Mouse (Mus musculus) frontal cortex, adult 2 months (tissue): ENCODE results near the gene Cd52. TPM values are rescaled to one million over a fixed set of nuclear protein-coding genes. Genes with fewer than 3 reads are reported as not detected.

Experiments used
- DNase-seq, 2 experiments: peaks; one replicate each; pipeline ENCODE4 v3.0.0; 2022; ENCODE audit warnings: low spot score in 1 of 2; ENCODE audit errors: extremely low spot score in 1 of 2
- polyA plus RNA-seq: library from polyadenylated mRNA; depleted of rRNA; stranded (reverse); fragments of >200 nt; gene quantifications from 2 replicates; pipeline ENCODE4 v1.2.3, GENCODE M21; 2012; rRNA removed

Cd52 gene
- polyA plus RNA-seq, 1 experiment, result 5.6 TPM

DNA sequence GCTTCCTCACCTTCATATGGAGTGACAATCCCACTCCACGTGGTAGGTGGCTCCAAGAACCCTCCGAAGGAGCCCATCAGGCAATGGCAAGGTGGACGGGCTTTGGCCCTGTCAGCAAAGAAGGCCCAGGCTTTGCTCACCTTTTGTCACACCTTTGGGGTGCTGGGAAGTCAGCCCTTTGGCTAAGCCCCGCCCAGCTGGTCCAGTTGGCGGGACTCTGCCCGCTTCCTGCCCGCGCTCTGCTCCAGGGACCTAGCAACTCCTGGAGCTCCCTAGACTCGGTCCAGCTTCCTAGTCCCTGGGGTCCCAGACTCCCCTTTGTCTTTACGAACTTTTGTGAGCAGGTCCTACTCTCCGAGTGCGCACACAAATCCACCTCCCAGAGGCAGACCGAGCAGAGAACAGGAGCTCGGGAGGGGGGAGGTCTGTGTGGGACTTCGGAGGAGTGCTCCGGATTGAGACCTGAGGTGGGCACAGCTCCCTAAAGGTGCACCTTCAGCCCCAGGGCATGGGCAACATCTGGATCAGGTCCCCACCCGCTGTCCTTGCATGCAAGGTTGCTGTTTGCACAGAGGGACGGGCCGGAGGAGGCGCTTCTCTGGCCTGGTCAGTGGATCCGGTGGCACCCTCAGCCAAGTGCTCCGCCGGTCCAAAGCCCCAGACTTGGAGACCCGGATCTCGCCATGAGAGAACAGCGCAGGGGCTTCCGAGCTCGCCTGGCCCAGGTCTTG lies 34.6 kb downstream of the Cd52 start, which contains the start of gene Crybg2:
Gene Crybg2 (plus strand): TSS at position 681 of the 731 bp plus-strand sequence.
- DNase-seq, result no peak

DNA sequence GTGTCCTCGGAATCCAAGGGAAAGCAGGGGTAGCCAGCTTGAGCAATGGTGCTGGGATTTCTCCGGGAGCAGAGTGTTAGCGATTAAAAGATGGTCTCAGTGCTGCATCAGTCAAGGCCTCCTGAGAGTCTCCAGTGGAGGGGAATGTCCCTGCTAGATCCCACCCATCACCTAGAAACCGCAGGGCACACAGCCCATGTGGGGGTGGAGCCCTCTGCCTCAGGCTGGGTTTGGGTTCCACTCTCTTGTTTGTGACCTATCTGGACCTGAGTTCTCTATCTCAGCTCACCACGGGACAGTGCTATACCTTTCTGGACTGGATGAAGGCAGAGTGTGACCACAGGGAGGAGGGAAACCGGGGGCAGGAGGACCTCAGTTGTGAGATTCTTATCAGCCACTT lies 36.0 kb downstream of the Cd52 start:
- no peak for DNase-seq

DNA sequence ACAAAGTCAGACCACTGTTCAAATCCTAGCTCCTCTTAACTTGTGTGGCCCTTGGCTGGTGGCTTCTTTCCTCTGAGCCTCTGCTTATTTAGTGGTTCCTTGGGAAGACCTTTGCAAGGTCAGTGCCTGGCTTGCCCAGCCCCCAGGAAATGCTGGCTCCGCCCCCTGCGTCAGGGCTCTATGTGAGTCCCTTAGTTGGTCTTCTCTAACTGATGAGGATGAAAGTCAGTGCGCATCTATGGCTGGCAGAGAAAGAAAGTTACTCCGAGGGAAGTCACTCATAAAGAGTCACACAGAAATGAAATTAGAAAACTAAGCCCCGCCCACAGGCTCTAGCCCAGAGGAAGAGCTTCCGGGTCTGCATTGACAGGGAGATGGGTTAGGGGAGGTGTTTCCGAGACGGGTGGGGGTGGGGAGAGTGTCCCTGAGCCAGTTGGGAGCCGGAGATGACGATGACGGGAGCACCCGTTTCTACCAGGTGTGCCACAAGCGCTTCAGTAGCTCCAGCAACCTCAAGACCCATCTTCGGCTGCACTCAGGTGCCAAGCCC lies 36.6 kb downstream of the Cd52 start:
- DNase-seq, result no peak

DNA sequence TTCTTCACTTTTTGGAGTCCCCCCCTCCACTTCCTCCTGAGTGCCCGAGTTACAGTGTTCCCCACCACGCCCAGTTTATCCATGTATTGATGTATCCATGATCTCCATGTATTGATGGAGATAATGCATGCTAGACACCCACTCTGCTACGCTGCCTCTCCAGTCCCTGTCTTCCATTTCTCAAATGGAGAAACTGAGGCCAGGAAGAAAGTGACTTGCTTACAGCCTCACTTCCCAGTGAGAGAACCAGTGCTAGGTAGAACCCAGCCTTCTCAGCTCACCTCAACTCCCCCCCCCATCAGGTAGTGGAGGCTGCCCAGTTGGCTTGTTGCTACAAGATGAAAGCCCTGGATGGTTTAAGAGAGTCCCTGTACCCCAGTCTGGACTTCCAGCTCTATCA lies 41.3 kb downstream of the Cd52 start, which contains the start of gene Zfp683:
Gene Zfp683 (plus strand): TSS at position 301 of the 400 bp plus-strand sequence.
- no peak for DNase-seq

DNA sequence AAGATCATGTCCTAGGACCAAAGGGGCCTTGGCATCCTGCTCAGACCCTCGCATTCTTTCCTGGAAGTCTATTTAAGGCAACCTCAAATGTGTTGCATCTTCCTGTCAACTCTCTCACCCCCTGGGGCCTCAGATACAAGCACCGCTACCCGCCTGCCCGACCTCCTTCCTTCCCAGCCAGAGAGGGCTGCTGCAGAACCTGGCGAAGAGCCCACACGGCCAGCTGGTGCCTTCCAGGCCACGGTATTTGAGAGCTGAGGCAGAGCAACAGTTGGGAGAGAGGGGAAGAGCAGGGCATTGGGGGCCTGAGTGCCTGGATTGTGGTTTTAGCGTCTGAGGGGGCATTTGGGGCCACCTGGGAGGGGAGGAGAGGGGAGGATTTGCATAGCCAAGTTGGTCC lies 42.3 kb downstream of the Cd52 start:
- peak in 1 of 2 experiments; percentile 9 for DNase-seq

DNA sequence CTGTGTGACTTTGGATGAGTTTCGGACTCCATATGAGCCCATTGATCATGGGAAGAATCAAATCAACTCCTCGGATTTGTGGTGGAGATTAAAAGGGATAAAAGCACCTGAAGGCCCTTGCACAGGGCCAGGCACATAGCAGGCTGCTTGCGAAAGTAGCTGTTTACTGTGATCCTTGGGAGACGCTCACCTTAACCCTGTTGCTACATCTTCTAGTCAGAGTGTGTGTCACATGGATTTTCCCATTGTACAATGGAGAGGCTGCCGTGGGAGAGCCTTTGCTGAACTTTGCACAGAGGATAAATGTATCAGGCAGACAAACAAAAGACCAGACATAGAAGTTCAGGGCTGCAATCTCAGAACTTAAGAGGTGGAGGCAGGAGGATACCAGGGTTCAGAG lies 43.0 kb downstream of the Cd52 start:
- DNase-seq, result no peak

DNA sequence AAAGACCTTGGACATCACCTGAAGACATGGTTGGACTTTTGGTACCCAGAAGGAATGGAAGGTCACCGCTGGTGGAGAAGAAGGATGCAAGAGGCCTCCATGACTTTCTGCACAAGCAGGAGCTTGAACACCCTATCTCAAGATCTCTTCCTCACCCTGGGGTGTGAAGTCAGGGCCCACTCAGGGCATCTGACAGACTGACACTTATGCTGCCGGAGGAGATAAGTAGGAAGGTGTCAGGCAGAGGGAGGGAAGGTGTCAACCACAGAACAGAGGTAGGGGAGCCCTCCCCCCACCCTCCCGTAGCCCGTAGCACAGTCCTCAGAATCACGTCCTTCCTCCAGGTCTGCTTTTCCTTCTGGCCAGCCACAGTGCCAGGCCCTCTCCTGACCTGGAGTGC lies 47.2 kb downstream of the Cd52 start:
- DNase-seq, result no peak

DNA sequence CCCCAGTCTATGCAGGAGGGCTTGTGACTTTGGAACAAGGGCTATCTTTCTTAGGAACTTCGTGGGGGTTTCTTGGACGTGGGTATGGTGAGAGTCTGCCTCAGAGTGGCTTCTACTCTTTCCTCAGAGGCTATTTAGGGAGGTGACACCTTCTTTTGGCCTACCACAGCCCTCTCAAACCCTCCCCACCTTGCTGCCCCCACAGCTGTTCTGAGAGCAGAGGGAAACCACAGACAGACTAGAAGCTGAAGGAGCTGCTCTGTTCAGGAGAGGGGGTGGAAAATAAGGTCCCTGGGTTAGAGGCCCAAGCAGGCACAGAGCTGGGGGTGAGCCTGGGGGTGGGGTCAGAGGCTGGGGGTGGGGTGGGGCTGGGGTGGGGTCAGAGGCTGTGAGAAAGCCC lies 51.8 kb downstream of the Cd52 start:
- no peak for DNase-seq

DNA sequence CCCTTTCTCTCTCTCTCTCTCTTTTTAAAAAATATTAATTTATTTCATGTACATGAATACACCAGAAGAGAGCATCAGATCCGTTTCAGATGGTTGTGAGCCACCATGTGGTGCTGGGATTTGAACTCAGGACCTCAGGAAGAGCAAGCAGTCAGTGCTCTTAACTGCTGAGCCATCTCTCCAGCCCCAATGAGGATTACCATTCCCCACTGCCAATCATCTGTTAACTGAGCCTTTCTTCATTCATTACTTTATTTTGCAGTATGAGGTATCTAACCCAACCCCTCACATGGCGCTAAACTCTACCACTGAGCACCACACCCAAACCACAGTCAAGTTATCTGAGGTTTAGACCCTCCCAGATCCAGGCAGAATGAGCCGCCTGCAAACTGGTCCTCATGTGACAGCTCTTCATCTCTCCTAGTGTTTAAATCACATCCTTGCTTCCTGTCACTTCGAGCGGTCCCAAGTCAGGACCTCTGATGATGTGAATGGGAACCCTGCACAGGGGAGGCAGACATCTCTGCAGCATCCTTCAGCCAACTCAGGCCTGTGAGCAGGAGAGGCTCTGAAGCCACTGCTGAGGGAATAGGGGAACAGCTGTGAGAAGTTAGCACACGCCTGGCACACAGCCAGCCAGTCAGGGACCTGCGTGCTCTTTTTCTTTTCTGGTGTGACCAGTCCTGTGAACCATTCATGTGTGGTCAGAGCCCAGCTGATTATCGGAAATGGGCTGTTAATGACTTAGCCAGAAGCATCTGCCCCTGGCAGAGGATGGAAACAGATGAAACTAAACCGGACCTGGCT lies 53.4 kb downstream of the Cd52 start:
- no peak for DNase-seq

DNA sequence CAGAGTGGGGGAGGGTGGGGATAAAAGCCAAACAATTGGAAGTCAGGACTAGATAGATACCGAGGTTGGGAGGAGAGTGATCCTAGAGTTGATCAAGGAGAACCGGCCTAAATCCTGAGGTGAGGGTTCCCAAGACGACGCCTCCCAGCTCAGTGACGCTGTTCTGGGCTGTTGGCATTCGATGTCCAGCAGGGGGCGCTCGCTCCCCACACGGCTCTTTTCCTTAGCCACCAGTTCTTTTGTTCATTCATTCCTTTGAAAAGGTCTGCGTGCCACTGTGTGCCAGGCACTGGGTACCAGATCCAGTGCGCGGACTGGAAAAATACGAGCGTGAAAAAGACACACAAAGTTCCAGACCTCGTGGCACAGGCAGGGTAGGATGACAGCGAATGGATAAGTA lies 58.9 kb downstream of the Cd52 start:
- DNase-seq, result peak; percentile 32 to 90

Other genes with a start within 250 kb of the Cd52 start
- gene Rps6ka1, start 207.3 kb downstream of the Cd52 start, polyA plus RNA-seq, result 10.8 and 12.8 TPM in 2 replicates
- 204 and 207 TPM in 2 replicates for gene Hmgn2, start 126.4 kb downstream of the Cd52 start, polyA plus RNA-seq
- gene Dhdds, start 94.2 kb downstream of the Cd52 start, polyA plus RNA-seq, result 54.8 and 56.5 TPM in 2 replicates
- not detected in 2 replicates for gene Lin28a, start 76.2 kb downstream of the Cd52 start, polyA plus RNA-seq
- not detected in 2 replicates for gene Zfp683, start 41.2 kb downstream of the Cd52 start, polyA plus RNA-seq
- 2.6 TPM in 2 replicates for gene Crybg2, start 34.3 kb downstream of the Cd52 start, polyA plus RNA-seq
- gene Ubxn11, start 7.5 kb upstream of the Cd52 start, polyA plus RNA-seq, result 42.6 and 43.1 TPM in 2 replicates
- 415 and 538 TPM in 2 replicates for gene Sh3bgrl3, start 33.7 kb upstream of the Cd52 start, polyA plus RNA-seq
- 18.1 and 25.0 TPM in 2 replicates for gene Cep85, start 92.0 kb upstream of the Cd52 start, polyA plus RNA-seq
- gene Gm7534, start 107.9 kb upstream of the Cd52 start, polyA plus RNA-seq, result 0.04 TPM in 1 of 2 replicates, not detected in the other
- 0.10 and 0.19 TPM in 2 replicates for gene Catsper4, start 132.3 kb upstream of the Cd52 start, polyA plus RNA-seq
- gene Cnksr1, start 143.3 kb upstream of the Cd52 start, polyA plus RNA-seq, result 0.36 and 0.44 TPM in 2 replicates
- not detected in 2 replicates for gene E130218I03Rik, start 148.6 kb upstream of the Cd52 start, polyA plus RNA-seq
- 10.0 and 11.3 TPM in 2 replicates for gene Zfp593, start 150.5 kb upstream of the Cd52 start, polyA plus RNA-seq
- gene Gm30191, start 151.9 kb upstream of the Cd52 start, polyA plus RNA-seq, result not detected in 2 replicates
- 7.4 and 7.9 TPM in 2 replicates for gene Grrp1, start 159.0 kb upstream of the Cd52 start, polyA plus RNA-seq
- gene Pdik1l, start 192.8 kb upstream of the Cd52 start, polyA plus RNA-seq, result 8.5 and 8.9 TPM in 2 replicates
- 0.15 and 0.36 TPM in 2 replicates for gene Trim63, start 220.0 kb upstream of the Cd52 start, polyA plus RNA-seq
- 0.29 and 0.58 TPM in 2 replicates for gene Slc30a2, start 248.1 kb upstream of the Cd52 start, polyA plus RNA-seq